Mouse (Mus musculus): ENCODE measurements around the gene Ahrr.

Gene Ahrr

GRCm38 (mm10) chr13:74245214-74245898 lies 46.8 kb downstream of the Ahrr start:
- DNase-seq (ENCODE audit: low spot score) = peak; percentile 79

GRCm38 (mm10) chr13:74237574-74237973 lies 54.6 kb downstream of the Ahrr start:
- DNase-seq (ENCODE audit: low spot score) = no peak

GRCm38 (mm10) chr13:74220659-74221058 lies 71.5 kb downstream of the Ahrr start:
- no peak for DNase-seq (ENCODE audit: low spot score)

GRCm38 (mm10) chr13:74218441-74218840 lies 73.7 kb downstream of the Ahrr start:
- DNase-seq (ENCODE audit: low spot score) = peak; percentile 53

- no peak for DNase-seq (ENCODE audit: low spot score)
These were observed 83.2 kb downstream of the Ahrr start for GRCm38 (mm10) chr13:74208986-74209345.

- peak; percentile 84 for DNase-seq (ENCODE audit: low spot score)
These were observed 83.7 kb downstream of the Ahrr start, which contains the start of gene Exoc3 for GRCm38 (mm10) chr13:74208317-74208985. Gene Exoc3 (minus strand): TSS chr13:74208732.

- no peak for DNase-seq (ENCODE audit: low spot score)
These were observed 95.7 kb downstream of the Ahrr start for GRCm38 (mm10) chr13:74196451-74196850.

- DNase-seq (ENCODE audit: low spot score) = no peak
These were observed 99.5 kb downstream of the Ahrr start for GRCm38 (mm10) chr13:74192613-74193012.

- DNase-seq (ENCODE audit: low spot score) = no peak
These were observed 109.0 kb downstream of the Ahrr start for GRCm38 (mm10) chr13:74183011-74183695.

GRCm38 (mm10) chr13:74172036-74172435 lies 120.1 kb downstream of the Ahrr start:
- DNase-seq (ENCODE audit: low spot score) = no peak

- DNase-seq (ENCODE audit: low spot score) = no peak
These were observed 122.5 kb downstream of the Ahrr start for GRCm38 (mm10) chr13:74169446-74170164.

GRCm38 (mm10) chr13:74167492-74167891 lies 124.6 kb downstream of the Ahrr start:
- no peak for DNase-seq (ENCODE audit: low spot score)

GRCm38 (mm10) chr13:74167057-74167413 lies 125.1 kb downstream of the Ahrr start:
- no peak for DNase-seq (ENCODE audit: low spot score)

- DNase-seq (ENCODE audit: low spot score) = peak; percentile 13
These were observed 125.6 kb downstream of the Ahrr start for GRCm38 (mm10) chr13:74166348-74167056.

All from ovary, adult 18-20 months (tissue).